Mouse (Mus musculus) right cerebral cortex, postnatal 14 days (tissue): ENCODE measurements at regions not wholly inside any gene's neighbourhood (a gene's known extent, or its start where the extent isn't known, plus 50 kb on each side); places are given as distances from the start of the nearest gene placed in this dataset.

Experiments used
- DNase-seq: peaks from one replicate; pipeline ENCODE4 v3.0.0; 2022

DNA sequence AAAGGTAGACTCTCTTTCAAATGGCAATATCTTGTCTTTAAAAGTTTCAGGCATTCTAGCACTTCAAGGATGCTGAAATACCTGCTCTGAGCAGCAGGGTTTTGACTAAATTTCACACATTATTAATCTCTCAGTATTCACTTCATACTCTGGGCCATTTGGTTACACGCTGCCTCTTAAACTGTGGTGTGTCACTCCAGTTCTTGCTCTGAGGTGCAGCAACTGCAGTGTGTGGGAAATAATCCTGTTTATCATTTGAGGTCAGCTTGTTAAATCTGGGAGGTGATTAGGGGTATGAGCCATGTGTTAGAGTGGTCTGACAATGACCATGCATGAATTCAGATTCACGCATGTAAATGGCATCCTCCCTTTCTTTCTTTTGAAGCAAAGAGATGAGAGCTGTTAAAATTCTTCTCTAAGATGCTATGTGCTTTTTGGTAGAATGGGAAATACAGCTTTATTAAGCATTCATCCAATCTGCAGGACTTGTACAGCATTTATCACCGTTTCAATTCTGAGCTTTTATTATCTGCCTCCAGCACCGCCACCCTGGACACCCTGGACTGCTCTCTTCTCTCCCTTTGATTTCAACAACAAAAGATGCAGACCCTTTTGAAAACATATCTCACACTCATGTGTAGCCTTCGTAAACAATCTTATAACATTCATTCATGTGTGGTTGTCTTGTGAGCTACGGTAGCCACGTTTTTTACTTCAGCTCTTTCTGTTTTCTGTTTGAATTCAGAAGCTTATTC is 362.4 kb upstream of the Gm38303 start:
- no peak for DNase-seq

DNA sequence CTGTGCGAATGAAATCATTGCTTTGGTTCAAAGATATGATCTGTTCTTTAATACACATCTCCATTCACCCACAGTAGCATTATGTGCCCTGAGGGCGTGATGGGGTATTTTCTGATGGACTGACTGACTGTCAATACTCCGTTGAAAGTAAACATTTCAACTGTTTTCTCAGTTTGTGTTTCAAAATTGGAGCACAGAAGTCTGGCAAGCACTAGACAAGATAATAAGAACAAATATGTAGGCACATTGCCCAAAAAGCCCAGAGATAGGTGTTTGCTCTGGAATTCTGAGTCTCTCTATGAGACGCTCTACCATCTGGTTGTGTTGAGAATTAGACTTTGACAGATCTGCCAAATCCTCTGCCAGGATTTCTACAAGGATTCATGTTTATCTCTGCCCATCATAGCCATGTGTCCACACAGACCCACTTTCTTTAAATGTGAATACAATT is 350.0 kb upstream of the Gm38303 start:
- no peak for DNase-seq

DNA sequence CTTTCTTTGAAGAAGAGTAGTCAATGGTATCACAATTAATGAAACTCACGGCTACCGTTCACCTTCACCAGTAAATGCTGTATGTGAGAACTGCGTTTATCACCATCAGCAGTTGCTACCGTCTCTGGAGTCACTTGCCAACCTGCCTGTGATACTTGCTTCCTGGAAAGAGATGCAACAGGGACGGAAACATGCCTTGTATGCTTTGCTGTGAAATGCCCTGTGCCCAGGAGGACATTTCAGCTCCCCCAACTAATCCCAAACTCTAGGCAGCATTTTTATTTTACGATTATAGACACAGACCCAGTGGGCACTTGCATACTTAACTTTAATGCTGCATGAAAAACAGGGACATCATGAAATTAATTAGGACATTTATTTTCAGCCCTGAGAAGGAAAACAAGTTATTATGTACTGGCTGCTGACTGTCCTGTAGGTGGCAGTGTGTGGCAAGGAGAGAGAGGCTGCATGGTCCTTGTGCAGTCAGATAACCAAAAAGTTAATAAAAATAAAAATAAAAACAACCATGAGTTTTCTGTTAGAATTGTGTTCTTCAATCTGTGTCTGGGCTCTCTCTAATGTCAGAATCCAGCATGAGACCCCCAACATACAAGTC is 349.5 kb upstream of the Gm38303 start:
- peak; percentile 59 for DNase-seq

DNA sequence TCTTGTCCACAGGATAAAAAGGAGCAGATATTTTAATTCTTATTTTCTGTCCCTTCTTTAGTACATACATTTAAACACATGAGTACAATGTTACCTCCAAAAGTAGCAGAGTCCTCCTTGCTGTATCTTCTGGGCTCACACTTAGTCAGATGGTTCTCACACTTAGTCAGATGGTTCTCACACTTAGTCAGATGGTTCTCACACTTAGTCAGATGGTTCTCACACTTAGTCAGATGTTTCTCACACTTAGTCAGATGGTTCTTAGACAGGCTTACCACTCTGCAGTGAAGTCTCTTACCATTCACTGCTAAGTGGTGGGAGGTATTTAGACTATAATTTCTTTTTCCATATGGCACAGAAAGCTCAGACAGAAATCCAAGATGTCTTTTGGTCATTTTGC is 346.5 kb upstream of the Gm38303 start:
- no peak for DNase-seq

DNA sequence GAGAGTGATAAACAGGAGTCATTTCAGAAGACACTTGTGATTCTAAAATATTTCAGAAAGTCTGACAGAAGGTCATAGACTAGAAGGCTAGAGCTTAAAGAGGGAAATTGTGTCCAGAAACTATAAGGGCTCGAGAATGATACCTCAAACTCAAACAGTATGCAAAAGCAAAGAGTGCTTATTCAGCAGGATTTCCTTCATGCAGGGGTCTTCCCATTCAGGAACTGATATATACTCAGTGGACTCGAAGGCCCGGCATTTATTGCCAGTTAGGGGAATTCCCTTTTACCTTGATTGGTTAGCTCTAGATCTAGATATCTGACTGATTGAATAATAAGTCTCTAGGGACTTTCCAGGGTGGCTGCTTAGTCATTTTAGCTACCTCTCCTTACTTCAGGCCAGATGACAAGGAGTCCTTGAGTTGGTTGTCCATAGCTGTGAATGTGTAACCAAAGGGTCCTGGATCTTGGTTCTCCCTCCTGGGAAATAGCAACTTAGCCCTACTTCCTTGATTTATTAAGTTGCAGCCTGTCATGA is 312.6 kb upstream of the Gm38303 start:
- DNase-seq: no peak
